Mouse (Mus musculus): ENCODE measurements around the gene Evi2a. TPM values are rescaled to one million over a fixed set of nuclear protein-coding genes. Genes with fewer than 3 reads are reported as not detected.

Gene Evi2a
- polyA plus RNA-seq, 1 experiment from 2014 or later = 590 TPM

GRCm38 (mm10) chr11:79531485-79531884 lies 1.1 kb upstream of the Evi2a start:
- Histone ChIP-seq H3K79me2 (ENCODE audit: inconsistent target) (peaks cover 40% of the 10 kb centered on the region), H3K4me3 (ENCODE audit: inconsistent target) (no peak overlapping the region)
- 74% methylated on average over 4 of the region's 4 CpGs for WGBS (ENCODE audit: missing documents)

GRCm38 (mm10) chr11:79530774-79531173 lies 365 bp upstream of the Evi2a start:
- peaks cover 5% of the 10 kb centered on the region for H3K36me3 ChIP-seq (ENCODE audit: inconsistent target)
- H3K4me3 ChIP-seq (ENCODE audit: inconsistent target) = peak overlapping the region; percentile 64; the same call in 1 of the 2 replicates
- peak overlapping the region; percentile 98 for H3K27ac ChIP-seq
- H3K79me2 ChIP-seq (ENCODE audit: inconsistent target) = peaks cover 47% of the 10 kb centered on the region
- WGBS (ENCODE audit: missing documents) = 73% methylated on average over 11 of the region's 11 CpGs

More at GRCm38 (mm10) chr11:79531485-79531884, 1.1 kb upstream of the Evi2a start:
- H3K27ac ChIP-seq = peak overlapping the region; percentile 5; the same call in 1 of the 2 replicates
- H3K36me3 ChIP-seq (ENCODE audit: inconsistent target) = no peaks in the 10 kb centered on the region

GRCm38 (mm10) chr11:79529736-79530135 lies 673 bp downstream of the Evi2a start:
- Histone ChIP-seq H3K36me3 (ENCODE audit: inconsistent target) (peaks cover 8% of the 10 kb centered on the region), H3K4me3 (ENCODE audit: inconsistent target) (peak overlapping the region; percentile 64), H3K27ac (peak overlapping the region; percentile 98), H3K79me2 (ENCODE audit: inconsistent target) (peaks cover 58% of the 10 kb centered on the region)
- WGBS (ENCODE audit: missing documents) = 63% methylated on average over 2 of the region's 2 CpGs

- H3K36me3 ChIP-seq (ENCODE audit: inconsistent target) = peaks cover 8% of the 10 kb centered on the region
- 86% methylated on average over 4 of the region's 6 CpGs for WGBS (ENCODE audit: missing documents)
- peak overlapping the region; percentile 98 for H3K27ac ChIP-seq
- peaks cover 63% of the 10 kb centered on the region for H3K79me2 ChIP-seq (ENCODE audit: inconsistent target)
- peak overlapping the region; percentile 64 for H3K4me3 ChIP-seq (ENCODE audit: inconsistent target)
Observed at GRCm38 (mm10) chr11:79529226-79529625, 1.2 kb downstream of the Evi2a start.

- 53% methylated on average over 3 of the region's 3 CpGs for WGBS (ENCODE audit: missing documents)
- H3K4me3 ChIP-seq (ENCODE audit: inconsistent target) = peak overlapping the region; percentile 64
- peaks cover 69% of the 10 kb centered on the region for H3K79me2 ChIP-seq (ENCODE audit: inconsistent target)
- peak overlapping the region; percentile 98 for H3K27ac ChIP-seq
- peaks cover 8% of the 10 kb centered on the region for H3K36me3 ChIP-seq (ENCODE audit: inconsistent target)
Observed at GRCm38 (mm10) chr11:79528601-79529000, 1.8 kb downstream of the Evi2a start.

- Histone ChIP-seq H3K27ac (peak overlapping the region; percentile 98), H3K36me3 (ENCODE audit: inconsistent target) (peaks cover 8% of the 10 kb centered on the region), H3K4me3 (ENCODE audit: inconsistent target) (peak overlapping the region; percentile 64), H3K79me2 (ENCODE audit: inconsistent target) (peaks cover 76% of the 10 kb centered on the region)
- WGBS (ENCODE audit: missing documents) = 12% methylated on average over 5 of the region's 5 CpGs
Observed at GRCm38 (mm10) chr11:79527739-79528384, 2.5 kb downstream of the Evi2a start.

- Histone ChIP-seq H3K36me3 (ENCODE audit: inconsistent target) (peaks cover 8% of the 10 kb centered on the region), H3K4me3 (ENCODE audit: inconsistent target) (peak overlapping the region; percentile 3; the same call in 1 of the 2 replicates), H3K27ac (peak overlapping the region; percentile 98), H3K79me2 (ENCODE audit: inconsistent target) (peaks cover 83% of the 10 kb centered on the region)
- WGBS (ENCODE audit: missing documents) = 18% methylated on average over 15 of the region's 15 CpGs
Observed at GRCm38 (mm10) chr11:79527015-79527738, 3.2 kb downstream of the Evi2a start.

- Histone ChIP-seq H3K4me3 (ENCODE audit: inconsistent target) (no peak overlapping the region), H3K27ac (peak overlapping the region; percentile 98), H3K36me3 (ENCODE audit: inconsistent target) (peaks cover 8% of the 10 kb centered on the region), H3K79me2 (ENCODE audit: inconsistent target) (peaks cover 85% of the 10 kb centered on the region)
- 63% methylated on average over 3 of the region's 3 CpGs for WGBS (ENCODE audit: missing documents)
Observed at GRCm38 (mm10) chr11:79526549-79526948, 3.9 kb downstream of the Evi2a start.

- WGBS (ENCODE audit: missing documents) = 10% methylated on average over 1 of the region's 1 CpGs
- H3K36me3 ChIP-seq (ENCODE audit: inconsistent target) = peaks cover 8% of the 10 kb centered on the region
- H3K27ac ChIP-seq = peak overlapping the region; percentile 98
- peak overlapping the region; percentile 58; the same call in 1 of the 2 replicates for H3K4me3 ChIP-seq (ENCODE audit: inconsistent target)
- H3K79me2 ChIP-seq (ENCODE audit: inconsistent target) = peaks cover 79% of the 10 kb centered on the region
Observed at GRCm38 (mm10) chr11:79524310-79524575, 6.2 kb downstream of the Evi2a start.

GRCm38 (mm10) chr11:79523560-79524309 lies 6.7 kb downstream of the Evi2a start, which contains the start of gene Evi2b:
Gene Evi2b (minus strand): TSS chr11:79523762.
- H3K36me3 ChIP-seq (ENCODE audit: inconsistent target) = peaks cover 8% of the 10 kb centered on the region
- peaks cover 79% of the 10 kb centered on the region for H3K79me2 ChIP-seq (ENCODE audit: inconsistent target)
- H3K27ac ChIP-seq = peak within 1 kb of the TSS; percentile 98
- WGBS (ENCODE audit: missing documents) = 0% methylated on average over 10 of the region's 10 CpGs
- peak within 1 kb of the TSS; percentile 58 for H3K4me3 ChIP-seq (ENCODE audit: inconsistent target)

- 0% methylated on average over 1 of the region's 1 CpGs for WGBS (ENCODE audit: missing documents)
- H3K36me3 ChIP-seq (ENCODE audit: inconsistent target) = peaks cover 8% of the 10 kb centered on the region
Observed at GRCm38 (mm10) chr11:79522944-79523343, 7.5 kb downstream of the Evi2a start.

GRCm38 (mm10) chr11:79521930-79522329 lies 8.5 kb downstream of the Evi2a start:
- H3K27ac ChIP-seq = peak overlapping the region; percentile 98
- H3K4me3 ChIP-seq (ENCODE audit: inconsistent target) = peak overlapping the region; percentile 58
- H3K36me3 ChIP-seq (ENCODE audit: inconsistent target) = peaks cover 8% of the 10 kb centered on the region
- H3K79me2 ChIP-seq (ENCODE audit: inconsistent target) = peaks cover 92% of the 10 kb centered on the region

More at GRCm38 (mm10) chr11:79522944-79523343, 7.5 kb downstream of the Evi2a start:
- peak overlapping the region; percentile 98 for H3K27ac ChIP-seq
- H3K4me3 ChIP-seq (ENCODE audit: inconsistent target) = peak overlapping the region; percentile 58
- peaks cover 82% of the 10 kb centered on the region for H3K79me2 ChIP-seq (ENCODE audit: inconsistent target)

GRCm38 (mm10) chr11:79520772-79521171 lies 9.6 kb downstream of the Evi2a start:
- Histone ChIP-seq H3K4me3 (ENCODE audit: inconsistent target) (peak overlapping the region; percentile 58), H3K27ac (peak overlapping the region; percentile 98), H3K36me3 (ENCODE audit: inconsistent target) (peaks cover 14% of the 10 kb centered on the region; the same call in 1 of the 2 replicates), H3K79me2 (ENCODE audit: inconsistent target) (peaks cover 94% of the 10 kb centered on the region)

- H3K36me3 ChIP-seq (ENCODE audit: inconsistent target) = peaks cover 20% of the 10 kb centered on the region; the same call in 1 of the 2 replicates
- H3K27ac ChIP-seq = peak overlapping the region; percentile 98
- peak overlapping the region; percentile 58; the same call in 1 of the 2 replicates for H3K4me3 ChIP-seq (ENCODE audit: inconsistent target)
- H3K79me2 ChIP-seq (ENCODE audit: inconsistent target) = peaks cover 94% of the 10 kb centered on the region
- 0% methylated on average over 1 of the region's 1 CpGs for whole genome bisulfite sequencing (ENCODE audit: missing documents)
Observed at GRCm38 (mm10) chr11:79519878-79520291, 10.5 kb downstream of the Evi2a start.

Measured in macrophage (primary cell).